8 mouse cellular contexts compared by ENCODE assay signal in the genomic region with DNA sequence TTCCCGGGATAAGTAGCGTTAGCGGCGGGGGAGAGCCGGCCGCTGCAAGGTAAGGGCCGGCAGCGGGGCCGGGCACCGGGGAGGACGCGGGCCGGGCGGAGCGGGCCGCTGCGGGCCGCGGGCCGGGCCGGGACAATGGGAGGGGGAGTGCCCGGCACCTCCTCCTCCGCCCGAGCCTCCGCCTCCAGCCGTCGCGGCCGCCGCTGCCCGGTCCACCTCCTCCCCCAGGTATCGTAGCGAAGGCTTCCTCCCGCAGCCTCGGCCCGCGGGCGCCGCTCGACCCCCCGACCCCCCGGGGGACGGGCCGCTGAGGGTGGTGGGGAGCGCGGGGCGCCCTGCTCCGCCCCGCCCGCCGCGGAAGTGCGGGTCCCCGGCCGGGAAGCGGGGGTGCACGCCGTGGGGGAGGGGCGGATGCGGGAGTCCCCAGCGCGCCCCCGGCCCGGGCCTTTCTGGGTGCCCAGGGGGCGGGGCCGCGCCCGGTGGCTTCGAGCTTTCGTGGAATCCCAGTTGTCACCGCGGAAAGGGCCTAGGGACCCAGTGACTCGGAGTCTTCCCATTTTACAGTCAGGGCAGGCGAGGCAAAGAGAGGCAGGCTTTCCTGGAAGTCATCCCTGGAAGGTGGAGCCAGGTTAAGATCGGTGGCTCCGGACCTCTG. TPM values are rescaled to one million over a fixed set of nuclear protein-coding genes. Genes with fewer than 3 reads are reported as not detected.
DNase-seq lines count a peak whose midpoint lies in the region.

No protein-coding gene starts in this region.

- DNase-seq in embryo, embryonic 10 days (ENCODE audit: low spot score), result peak; percentile 53
- DNase-seq in embryo, embryonic 10.5 days (ENCODE audit: low spot score), result no peak
- peak; percentile 81 for DNase-seq in adrenal gland, postnatal 25 days
- DNase-seq in forebrain, embryonic 10.5 days (ENCODE audit: extremely low spot score, low spot score), result peak; percentile 34
- peak; percentile 77 to 84 for DNase-seq in heart, postnatal 10 days
- peak; percentile 34 to 36 for DNase-seq in layer of hippocampus, postnatal 25 days (ENCODE audit: extremely low spot score in 1 of 2, low spot score in 1 of 2)
- DNase-seq in spleen, postnatal 4 days (ENCODE audit: low spot score in 2 of 2), result peak; percentile 29 to 77

- under 1% methylated on average over 69 of the region's 76 CpGs for WGBS in forebrain, embryonic 10.5 days

- 0 out of 2 replicates have a peak, but pooled peaks cover 9% of the 10 kb centered on the region for H3K27me3 ChIP-seq in forebrain, embryonic 10.5 days (ENCODE audit: poor library complexity, severe bottlenecking)
- peaks cover 51% of the 10 kb centered on the region for H3K27me3 ChIP-seq in megakaryocyte, embryonic 14.5 days (replicated peaks)

- peak overlapping the region; percentile 87 for H3K4me3 ChIP-seq in forebrain, embryonic 10.5 days
- H3K4me3 ChIP-seq in megakaryocyte, embryonic 14.5 days (replicated peaks), result peak overlapping the region; percentile 95

- no peaks in the 10 kb centered on the region for H3K9me3 ChIP-seq in forebrain, embryonic 10.5 days
- H3K9me3 ChIP-seq in megakaryocyte, embryonic 14.5 days, result peaks cover under 1% of the 10 kb centered on the region; the same call in 1 of the 2 replicates

- peaks cover 43% of the 10 kb centered on the region for H3K4me1 ChIP-seq in forebrain, embryonic 10.5 days
- H3K4me1 ChIP-seq in megakaryocyte, embryonic 14.5 days, result peaks cover 16% of the 10 kb centered on the region

- intact Hi-C loops in heart, postnatal 10 days (cut with DNase I), result loop anchor here (1.0 to 5.0 kb wide), 4 partner anchors 89 to 669 kb away; a partner anchor contains a TSS

- H3K27ac ChIP-seq in forebrain, embryonic 10.5 days, result peak overlapping the region; percentile 98

- no peaks in the 10 kb centered on the region for H3K36me3 ChIP-seq in forebrain, embryonic 10.5 days (replicated peaks)
- no peaks in the 10 kb centered on the region for H3K36me3 ChIP-seq in megakaryocyte, embryonic 14.5 days (replicated peaks; ENCODE audit: low read length)

RNA-seq across cellular contexts. Expression of a gene that starts 0.4 kb away (rescaled TPM):
- total RNA-seq in adrenal gland, postnatal 25 days (2021), result 81.9 and 103 TPM in 2 replicates
- polyA plus RNA-seq in forebrain, embryonic 10.5 days (2016; fragmentation: Nextera tagmentation; extraction: Ambion mirVana), result 27.3 and 27.9 TPM in 2 replicates
- 10 to 100 TPM; 58.8 TPM for total RNA-seq in heart, postnatal 10 days (2021)
- total RNA-seq in layer of hippocampus, postnatal 25 days (2021), result 1 to 10 TPM; 7.2 to 8.6 TPM
- 0.09 and 0.94 TPM in 2 replicates for polyA plus RNA-seq in megakaryocyte, embryonic 14.5 days (2012; ENCODE audit: insufficient read depth, low replicate concordance)
